Mouse (Mus musculus): ENCODE results near the gene Olfr847. TPM values are rescaled to one million over a fixed set of nuclear protein-coding genes. Genes with fewer than 3 reads are reported as not detected.

The Olfr847 gene
- not detected in 2 replicates for polyA plus RNA-seq (2012; rRNA removed)

- no peak for DNase-seq (ENCODE audit: low spot score)
Observed at GRCm38 (mm10) chr9:19378569-19378968, at the start of gene Olfr847. TSS of gene Olfr847 (minus strand) at chr9:19378669.

- DNase-seq (ENCODE audit: low spot score): no peak
Observed at GRCm38 (mm10) chr9:19363905-19364304, 14.6 kb downstream of the Olfr847 start, which contains the start of gene Olfr846. TSS of gene Olfr846 (minus strand) at chr9:19364005.

DNA sequence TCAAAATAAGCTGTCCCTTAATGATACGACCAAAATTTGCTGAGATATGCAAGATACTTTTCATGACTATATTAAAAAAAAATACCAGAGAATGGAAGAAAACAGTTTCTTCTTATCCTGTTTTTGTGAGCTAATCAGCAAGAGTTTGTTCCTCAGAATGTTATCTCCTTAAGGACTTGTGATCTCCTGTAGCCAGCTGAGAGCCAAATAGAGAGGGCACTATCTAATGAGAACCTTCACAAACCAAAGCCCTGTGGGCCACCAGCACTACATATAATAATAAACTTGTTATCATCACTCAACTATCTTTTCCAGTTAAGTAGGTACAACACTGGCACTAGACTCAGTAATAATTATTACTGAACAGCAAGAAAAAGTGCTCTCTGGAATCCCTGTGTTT, 42.3 kb downstream of the Olfr847 start, which contains the start of gene Olfr845:
TSS of gene Olfr845 (plus strand) at position 301 of the 400 bp plus-strand sequence.
- DNase-seq (ENCODE audit: low spot score): no peak

Other genes starting within 250 kb of the Olfr847 start
- gene Olfr837, start 242.4 kb downstream of the Olfr847 start, polyA plus RNA-seq (2012; rRNA removed): not detected in 2 replicates
- not detected in 2 replicates for gene Olfr839-ps1, start 201.4 kb downstream of the Olfr847 start, polyA plus RNA-seq (2012; rRNA removed)
- gene Olfr843, start 126.7 kb downstream of the Olfr847 start, polyA plus RNA-seq (2012; rRNA removed): not detected in 2 replicates
- not detected in 2 replicates for gene Olfr844, start 62.3 kb downstream of the Olfr847 start, polyA plus RNA-seq (2012; rRNA removed)
- gene Olfr845, start 42.2 kb downstream of the Olfr847 start, polyA plus RNA-seq (2012; rRNA removed): not detected in 2 replicates
- gene Olfr846, start 14.7 kb downstream of the Olfr847 start, polyA plus RNA-seq (2012; rRNA removed): not detected in 2 replicates
- gene Olfr849, start 61.6 kb upstream of the Olfr847 start, polyA plus RNA-seq (2012; rRNA removed): not detected in 2 replicates
- not detected in 2 replicates for gene Olfr850, start 99.6 kb upstream of the Olfr847 start, polyA plus RNA-seq (2012; rRNA removed)
- not detected in 2 replicates for gene Olfr851, start 114.6 kb upstream of the Olfr847 start, polyA plus RNA-seq (2012; rRNA removed)
- gene Olfr853, start 162.4 kb upstream of the Olfr847 start, polyA plus RNA-seq (2012; rRNA removed): not detected in 2 replicates
- not detected in 2 replicates for gene Olfr854, start 188.7 kb upstream of the Olfr847 start, polyA plus RNA-seq (2012; rRNA removed)
- gene Olfr855, start 203.9 kb upstream of the Olfr847 start, polyA plus RNA-seq (2012; rRNA removed): not detected in 2 replicates
- gene Zfp317, start 243.4 kb upstream of the Olfr847 start, polyA plus RNA-seq (2012; rRNA removed): 20.5 and 21.4 TPM in 2 replicates